Mouse (Mus musculus) liver, embryonic 14.5 days (tissue): ENCODE data around the gene Pcyt1a. TPM values are rescaled to one million over a fixed set of nuclear protein-coding genes. Genes with fewer than 3 reads are reported as not detected.

ENCODE experiments used
- ATAC-seq: fragments of 200-750 bp; cut with Nextera tagmentation; 2 replicates; pipeline ENCODE4 v1.8.0; 2017; ENCODE audit warnings: moderate number of reproducible peaks, mild to moderate bottlenecking, moderate library complexity; ENCODE audit not compliant: insufficient read depth
- DNase-seq, 3 experiments: peaks; one replicate each; pipeline ENCODE4 v3.0.0-alpha.2; 2012 to 2013; ENCODE audit warnings: low read depth in 3 of 3, low spot score in 3 of 3
- H3K27ac ChIP-seq: fragments of 300-500 bp; sonication (generic); 2 replicates; pipeline ENCODE4 v1.5.1; 2014; ENCODE audit warnings: moderate library complexity, mild to moderate bottlenecking, control low read depth, inconsistent platforms
- H3K27me3 ChIP-seq: fragments of 300-500 bp; sonication (generic); 2 replicates; pipeline ENCODE4 v1.6.1; 2014; ENCODE audit warnings: mild to moderate bottlenecking, low read length, moderate library complexity; ENCODE audit not compliant: control insufficient read depth, insufficient read depth
- H3K36me3 ChIP-seq: fragments of 300-500 bp; sonication (generic); replicated peaks from 2 replicates; pipeline ENCODE4 v1.6.1; 2014; ENCODE audit warnings: low read depth; ENCODE audit not compliant: control insufficient read depth, insufficient read depth
- H3K4me1 ChIP-seq, 2 experiments: fragments of 200-500 bp in 1 of 2; fragments of 300-500 bp in 1 of 2; sonication (generic) in 1 of 2; replicated peaks; 2 replicates each; pipeline ENCODE4 v1.6.1; 2012 to 2014; ENCODE audit warnings: antibody characterized with exemption in 1 of 2, inconsistent platforms in 1 of 2, low read length in 1 of 2; ENCODE audit not compliant: control insufficient read depth in 2 of 2, insufficient read depth in 2 of 2
- H3K4me2 ChIP-seq: fragments of 300-500 bp; sonication (generic); 2 replicates; pipeline ENCODE4 v1.6.1; 2014; ENCODE audit warnings: low read depth, mild to moderate bottlenecking, control low read depth, moderate library complexity
- H3K4me3 ChIP-seq, 2 experiments: fragments of 200-500 bp in 1 of 2; fragments of 300-500 bp in 1 of 2; sonication (generic) in 1 of 2; 2 replicates each; pipeline ENCODE4 v1.5.1; 2012 to 2014; ENCODE audit warnings: low read depth in 2 of 2, low read length in 2 of 2, mild to moderate bottlenecking in 2 of 2, control low read depth in 1 of 2, inconsistent platforms in 1 of 2, moderate library complexity in 1 of 2; ENCODE audit not compliant: insufficient read depth in 1 of 2
- H3K9ac ChIP-seq: fragments of 300-500 bp; sonication (generic); replicated peaks from 2 replicates; pipeline ENCODE4 v1.6.1; 2014; ENCODE audit warnings: mild to moderate bottlenecking, control low read depth, moderate library complexity
- H3K9me3 ChIP-seq: fragments of 300-500 bp; sonication (generic); 2 replicates; pipeline ENCODE4 v1.6.1; 2016; ENCODE audit warnings: low read length, mixed read lengths; ENCODE audit not compliant: control insufficient read depth
- CTCF ChIP-seq: IDR thresholded peaks from 2 replicates; pipeline ENCODE4 v1.5.1; 2016; ENCODE audit warnings: antibody characterized with exemption, low read depth, control low read depth
- EP300 ChIP-seq: IDR thresholded peaks from 2 replicates; pipeline ENCODE4 v1.6.1; 2016; ENCODE audit warnings: antibody characterized with exemption, low read depth
- WGBS: fragments of 180-500 bp; shearing (Covaris S2); extraction: QIAGEN DNeasy Blood & Tissue Kit; methylation state at CpG from one replicate; pipeline ENCODE4 v1.1.7; 2014; ENCODE audit not compliant: insufficient replicate concordance; 5-methylcytosine and 5-hydroxymethylcytosine counted together
- polyA plus RNA-seq, 2 experiments: library from polyadenylated mRNA; depleted of rRNA in 1 of 2; stranded (reverse) in 1 of 2; unstranded in 1 of 2; fragments of >200 nt; fragmentation: Nextera tagmentation in 1 of 2; extraction: Ambion mirVana in 1 of 2; gene quantifications; 2 replicates each; pipeline versions ENCODE4 v1.2.1 to v1.2.3; 2012 to 2014

Pcyt1a gene
- polyA plus RNA-seq, 2 experiments: 16.3 to 40.3 TPM

- Histone ChIP-seq H3K27me3 (no peaks in the 10 kb centered on the region), H3K36me3 (no peaks in the 10 kb centered on the region), H3K4me2 (peak overlapping the region; percentile 30), H3K4me1 (peaks cover 49 to 58% of the 10 kb centered on the region in 2 experiments), H3K27ac (peak overlapping the region; percentile 51), H3K4me3 (no peak overlapping the region), H3K9me3 (no peaks in the 10 kb centered on the region), H3K9ac (peak overlapping the region; percentile 48)
- TF ChIP-seq CTCF: no peak
- TF ChIP-seq EP300: no peak
- DNase-seq (peak in 1 of 3 experiments; percentile 46), ATAC-seq (peak; percentile 68)
- 10% methylated on average over 9 of the region's 9 CpGs for WGBS
Observed at GRCm38 (mm10) chr16:32520372-32520748, 89.6 kb downstream of the Pcyt1a start.

GRCm38 (mm10) chr16:32522578-32523194 is 92.0 kb downstream of the Pcyt1a start:
- no peak for TF ChIP-seq EP300
- TF ChIP-seq CTCF: no peak
- peaks cover 37 to 38% of the 10 kb centered on the region in 2 experiments for H3K4me1 ChIP-seq
- H3K27ac ChIP-seq: peak overlapping the region; percentile 45; the same call in 1 of the 2 replicates
- H3K4me3 ChIP-seq: no peak overlapping the region
- H3K36me3 ChIP-seq: no peaks in the 10 kb centered on the region
- no peaks in the 10 kb centered on the region for H3K27me3 ChIP-seq
- H3K9me3 ChIP-seq: no peaks in the 10 kb centered on the region
- DNase-seq: no peak
- H3K4me2 ChIP-seq: no peak overlapping the region
- WGBS: 57% methylated on average over 6 of the region's 6 CpGs
- no peak overlapping the region; the same call in 1 of the 2 replicates for H3K9ac ChIP-seq
- no peak for ATAC-seq

DNA sequence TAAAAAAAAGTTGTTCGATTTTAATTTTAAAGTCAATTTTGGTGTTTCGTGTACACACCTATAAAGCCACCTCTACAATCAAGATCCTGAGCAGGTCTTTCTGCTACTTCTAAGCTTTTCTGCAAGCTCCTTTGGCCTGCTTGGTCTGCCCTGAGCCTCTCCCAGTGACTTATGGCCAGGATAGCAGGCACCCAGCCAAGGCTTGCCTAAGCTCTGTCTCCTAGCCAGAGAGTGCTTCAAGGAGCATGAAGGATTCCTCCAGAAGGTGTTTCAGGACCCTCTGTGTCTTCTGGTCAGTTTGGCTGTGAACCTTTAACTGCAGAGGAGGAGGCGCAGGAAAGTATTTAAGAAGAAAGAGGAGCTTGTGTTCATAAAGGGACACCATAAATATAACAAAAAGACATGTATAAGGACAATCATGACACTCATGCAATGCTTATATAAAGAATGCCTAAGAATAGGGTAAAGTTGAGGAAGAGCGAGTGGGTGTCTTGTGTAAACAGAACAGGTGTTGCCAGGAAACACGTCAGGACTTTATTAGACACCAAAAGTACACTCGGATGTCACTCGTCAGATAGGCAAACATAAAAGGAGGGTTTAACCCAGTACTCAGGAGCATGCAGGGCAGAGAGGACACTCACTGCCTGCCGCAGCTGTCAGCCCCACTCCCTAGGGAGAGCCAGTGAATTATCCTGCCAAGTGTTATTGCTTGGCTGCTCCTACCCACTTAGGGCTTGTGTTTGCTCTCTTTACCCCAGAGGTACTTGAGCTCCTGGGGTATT is 92.9 kb downstream of the Pcyt1a start:
- DNase-seq: no peak
- Histone ChIP-seq H3K27me3 (no peaks in the 10 kb centered on the region), H3K36me3 (no peaks in the 10 kb centered on the region), H3K9ac (no peak overlapping the region), H3K27ac (no peak overlapping the region; the same call in 1 of the 2 replicates), H3K4me2 (no peak overlapping the region), H3K9me3 (no peaks in the 10 kb centered on the region), H3K4me3 (no peak overlapping the region), H3K4me1 (peaks cover 37 to 38% of the 10 kb centered on the region in 2 experiments)
- WGBS: 74% methylated on average over 8 of the region's 8 CpGs
- TF ChIP-seq EP300: no peak
- TF ChIP-seq CTCF: no peak
- ATAC-seq: no peak

DNA sequence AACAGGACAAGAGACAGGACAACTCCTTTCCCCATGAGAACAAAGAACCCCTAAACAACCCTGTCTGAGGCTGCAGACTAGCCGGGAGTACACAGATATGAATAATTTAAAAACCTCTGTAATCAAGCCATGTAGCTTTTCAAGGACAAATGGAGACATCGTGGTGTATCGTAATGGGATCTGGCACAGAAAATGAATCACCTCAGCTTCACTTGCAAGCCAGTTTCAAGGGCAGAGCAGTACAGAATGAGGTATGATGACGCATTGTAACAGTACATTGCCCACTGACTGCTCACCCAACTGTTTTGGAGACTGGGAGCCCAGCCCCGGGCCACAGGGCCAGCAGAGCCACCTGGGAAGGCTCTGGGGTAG is 93.5 kb downstream of the Pcyt1a start:
- WGBS: 77% methylated on average over 5 of the region's 5 CpGs
- Histone ChIP-seq H3K9ac (no peak overlapping the region), H3K4me3 (no peak overlapping the region), H3K9me3 (no peaks in the 10 kb centered on the region), H3K27me3 (no peaks in the 10 kb centered on the region), H3K36me3 (no peaks in the 10 kb centered on the region), H3K27ac (no peak overlapping the region; the same call in 1 of the 2 replicates), H3K4me2 (no peak overlapping the region), H3K4me1 (peaks cover 36 to 37% of the 10 kb centered on the region in 2 experiments)
- DNase-seq: no peak
- TF ChIP-seq CTCF (no peak), EP300 (no peak)
- ATAC-seq: no peak

Other genes starting within 250 kb of the Pcyt1a start
- 2.7 and 4.0 TPM in 2 replicates for gene Fbxo45, start 183.8 kb upstream of the Pcyt1a start, polyA plus RNA-seq (2012; rRNA removed)
- gene Fbxo45, start 183.8 kb upstream of the Pcyt1a start, polyA plus RNA-seq (2014; fragmentation: Nextera tagmentation; extraction: Ambion mirVana): 5.1 and 6.6 TPM in 2 replicates
- gene Wdr53, start 183.7 kb upstream of the Pcyt1a start, polyA plus RNA-seq (2012; rRNA removed): 4.8 and 7.9 TPM in 2 replicates
- 11.2 and 11.5 TPM in 2 replicates for gene Wdr53, start 183.7 kb upstream of the Pcyt1a start, polyA plus RNA-seq (2014; fragmentation: Nextera tagmentation; extraction: Ambion mirVana)
- not detected in 2 replicates for gene Smco1, start 159.5 kb upstream of the Pcyt1a start, polyA plus RNA-seq (2012; rRNA removed)
- not detected in 2 replicates for gene Smco1, start 159.5 kb upstream of the Pcyt1a start, polyA plus RNA-seq (2014; fragmentation: Nextera tagmentation; extraction: Ambion mirVana)
- 3.7 and 6.1 TPM in 2 replicates for gene Rnf168, start 153.5 kb upstream of the Pcyt1a start, polyA plus RNA-seq (2012; rRNA removed)
- gene Rnf168, start 153.5 kb upstream of the Pcyt1a start, polyA plus RNA-seq (2014; fragmentation: Nextera tagmentation; extraction: Ambion mirVana): 11.3 and 13.8 TPM in 2 replicates
- 2.7 and 5.1 TPM in 2 replicates for gene Ubxn7, start 98.7 kb upstream of the Pcyt1a start, polyA plus RNA-seq (2012; rRNA removed)
- gene Ubxn7, start 98.7 kb upstream of the Pcyt1a start, polyA plus RNA-seq (2014; fragmentation: Nextera tagmentation; extraction: Ambion mirVana): 5.4 and 7.6 TPM in 2 replicates
- gene Tm4sf19, start 30.4 kb upstream of the Pcyt1a start, polyA plus RNA-seq (2012; rRNA removed): 0.04 TPM in 1 of 2 replicates, not detected in the other
- not detected in 2 replicates for gene Tm4sf19, start 30.4 kb upstream of the Pcyt1a start, polyA plus RNA-seq (2014; fragmentation: Nextera tagmentation; extraction: Ambion mirVana)
- 2.1 and 3.1 TPM in 2 replicates for gene Tctex1d2, start 11.2 kb upstream of the Pcyt1a start, polyA plus RNA-seq (2012; rRNA removed)
- 6.4 and 7.2 TPM in 2 replicates for gene Tctex1d2, start 11.2 kb upstream of the Pcyt1a start, polyA plus RNA-seq (2014; fragmentation: Nextera tagmentation; extraction: Ambion mirVana)
- gene Slc51a, start 57.0 kb downstream of the Pcyt1a start, polyA plus RNA-seq (2012; rRNA removed): 0.16 and 0.25 TPM in 2 replicates
- 1.1 and 1.2 TPM in 2 replicates for gene Slc51a, start 57.0 kb downstream of the Pcyt1a start, polyA plus RNA-seq (2014; fragmentation: Nextera tagmentation; extraction: Ambion mirVana)
- not detected in 2 replicates for gene Zdhhc19, start 65.3 kb downstream of the Pcyt1a start, polyA plus RNA-seq (2012; rRNA removed)
- not detected in 2 replicates for gene Zdhhc19, start 65.3 kb downstream of the Pcyt1a start, polyA plus RNA-seq (2014; fragmentation: Nextera tagmentation; extraction: Ambion mirVana)
- 157 and 235 TPM in 2 replicates for gene Tfrc, start 178.0 kb downstream of the Pcyt1a start, polyA plus RNA-seq (2012; rRNA removed)
- 388 and 433 TPM in 2 replicates for gene Tfrc, start 178.0 kb downstream of the Pcyt1a start, polyA plus RNA-seq (2014; fragmentation: Nextera tagmentation; extraction: Ambion mirVana)
- gene Tnk2, start 213.0 kb downstream of the Pcyt1a start, polyA plus RNA-seq (2012; rRNA removed): 15.3 and 19.4 TPM in 2 replicates
- 3.8 and 4.6 TPM in 2 replicates for gene Tnk2, start 213.0 kb downstream of the Pcyt1a start, polyA plus RNA-seq (2014; fragmentation: Nextera tagmentation; extraction: Ambion mirVana)